Mouse (Mus musculus): ENCODE results near the gene Ascl5.

DNA sequence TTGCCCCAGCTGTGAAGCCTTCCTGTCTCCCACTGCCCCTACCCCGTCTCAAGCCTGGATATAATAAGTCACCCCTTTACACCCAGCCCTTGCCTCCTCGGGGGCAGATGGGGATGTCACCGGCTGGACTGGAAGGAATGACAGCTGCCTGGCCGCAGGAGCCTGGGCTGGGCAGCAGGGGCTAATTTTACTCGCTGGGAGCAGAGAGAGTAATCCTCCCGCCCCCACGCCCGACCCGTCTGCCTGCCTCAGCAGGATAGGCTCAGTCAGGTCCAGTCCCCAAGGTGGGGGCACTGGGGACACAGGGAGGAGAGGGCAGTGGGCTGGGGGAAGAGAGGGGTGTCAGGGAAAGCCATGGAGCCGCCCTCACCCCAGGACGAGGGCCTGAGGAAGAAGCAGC is 1.9 kb downstream of the Ascl5 start, which contains the start of gene Cacna1s:
- TF ChIP-seq POLR2A (IDR thresholded peaks at IDR 0.05; ENCODE audit: insufficient read depth, low read depth, low read length) = no peak
- TF ChIP-seq CTCF (IDR thresholded peaks at IDR 0.05; ENCODE audit: insufficient read depth, low read depth, low read length) = no peak

All from olfactory bulb, adult 2 months (tissue).